Mouse (Mus musculus) cortical plate, adult 2 months (tissue): ENCODE data around the gene Fdx1.

Experiments used
- CTCF ChIP-seq: fragments of 200-500 bp; IDR thresholded peaks from 2 replicates; pipeline ENCODE4 v1.5.1; 2011; ENCODE audit warnings: mild to moderate bottlenecking, control low read depth, low read length; ENCODE audit not compliant: insufficient read depth; ENCODE audit errors: extremely low read depth
- POLR2A ChIP-seq: fragments of 200-500 bp; IDR thresholded peaks from 2 replicates; pipeline ENCODE4 v1.6.1; 2011; ENCODE audit warnings: mild to moderate bottlenecking, low read length, control low read depth; ENCODE audit not compliant: insufficient read depth; ENCODE audit errors: extremely low read depth

GRCm38 (mm10) chr9:51950225-51950624 lies 13.1 kb downstream of the Fdx1 start:
- TF ChIP-seq CTCF = no peak
- no peak for TF ChIP-seq POLR2A
